Mouse (Mus musculus) hindbrain, embryonic 13.5 days (tissue): ENCODE results near the gene Zcchc8. TPM values are rescaled to one million over a fixed set of nuclear protein-coding genes. Genes with fewer than 3 reads are reported as not detected.

Experiments used
- ATAC-seq: fragments of 200-750 bp; cut with Nextera tagmentation; 2 replicates; pipeline ENCODE4 v1.8.0; 2017; ENCODE audit warnings: moderate TSS enrichment; ENCODE audit not compliant: low FRiP score
- H3K27ac ChIP-seq: fragments of 300-500 bp; sonication (generic); 2 replicates; pipeline ENCODE4 v1.5.1; 2015; ENCODE audit warnings: inconsistent platforms, mild to moderate bottlenecking, moderate library complexity
- H3K27me3 ChIP-seq: fragments of 300-500 bp; sonication (generic); 2 replicates; pipeline ENCODE4 v1.6.1; 2015; ENCODE audit warnings: mild to moderate bottlenecking, inconsistent platforms
- H3K36me3 ChIP-seq: fragments of 300-500 bp; sonication (generic); 2 replicates; pipeline ENCODE4 v1.6.1; 2015; ENCODE audit warnings: mild to moderate bottlenecking, inconsistent platforms
- H3K4me1 ChIP-seq: fragments of 300-500 bp; sonication (generic); replicated peaks from 2 replicates; pipeline ENCODE4 v1.6.1; 2015; ENCODE audit warnings: inconsistent platforms
- H3K4me2 ChIP-seq: fragments of 300-500 bp; sonication (generic); 2 replicates; pipeline ENCODE4 v1.6.1; 2015; ENCODE audit warnings: inconsistent platforms, mild to moderate bottlenecking, moderate library complexity
- H3K4me3 ChIP-seq: fragments of 300-500 bp; sonication (generic); 2 replicates; pipeline ENCODE4 v1.5.1; 2015; ENCODE audit warnings: mild to moderate bottlenecking, inconsistent platforms
- H3K9ac ChIP-seq: fragments of 300-500 bp; sonication (generic); 2 replicates; pipeline ENCODE4 v1.6.1; 2015; ENCODE audit warnings: mild to moderate bottlenecking, inconsistent platforms
- H3K9me3 ChIP-seq: fragments of 300-500 bp; sonication (generic); 2 replicates; pipeline ENCODE4 v1.6.1; 2016; ENCODE audit warnings: inconsistent platforms
- WGBS: fragments of 180-500 bp; shearing (Covaris S2); methylation state at CpG from one replicate; pipeline ENCODE4 v1.1.7; 2015; 5-methylcytosine and 5-hydroxymethylcytosine counted together
- polyA plus RNA-seq: library from polyadenylated mRNA; unstranded; fragments of >200 nt; fragmentation: Nextera tagmentation; extraction: Ambion mirVana; gene quantifications from 2 replicates; pipeline ENCODE4 v1.2.1, GENCODE M21; 2015

The Zcchc8 gene
- polyA plus RNA-seq, 1 experiment from 2014 or later, result 70.7 TPM

DNA sequence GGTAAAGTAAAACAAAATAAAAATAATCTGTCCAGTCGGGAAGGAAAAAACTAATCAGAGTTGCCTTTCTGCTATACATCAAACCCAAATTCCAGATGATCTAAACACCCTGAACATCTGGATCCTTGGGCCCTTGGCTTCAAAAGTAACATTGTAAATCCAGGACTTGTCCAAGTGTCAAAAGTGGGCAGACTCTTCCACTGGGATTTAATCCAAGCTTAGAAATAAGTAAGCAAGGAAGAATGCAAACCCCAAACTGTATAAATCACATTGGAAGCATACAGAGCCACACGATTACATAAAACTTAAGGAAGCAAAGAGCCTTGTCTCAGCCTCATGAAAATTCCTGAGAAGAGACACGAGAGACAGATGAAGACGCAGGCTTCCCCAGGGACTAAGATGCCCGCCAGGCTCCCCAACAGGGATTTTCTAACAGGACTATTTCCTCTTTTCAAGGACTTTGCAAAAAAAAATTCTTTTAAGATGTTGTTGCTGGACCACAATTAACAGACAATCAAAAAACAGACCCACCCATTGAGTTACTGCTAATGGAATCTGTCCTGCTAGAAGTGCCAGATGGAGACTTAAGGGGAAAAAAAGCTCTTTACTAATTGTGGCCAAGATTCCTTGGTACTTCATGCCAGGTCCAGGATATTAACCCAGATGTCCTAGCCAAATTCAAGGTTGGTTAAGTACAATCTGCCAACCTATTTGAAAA lies 41.2 kb downstream of the Zcchc8 start:
- Histone ChIP-seq H3K9me3 (no peaks in the 10 kb centered on the region), H3K4me2 (no peak overlapping the region), H3K27me3 (no peaks in the 10 kb centered on the region), H3K9ac (no peak overlapping the region), H3K27ac (peak overlapping the region; percentile 23; the same call in 1 of the 2 replicates), H3K4me1 (peaks cover 38% of the 10 kb centered on the region), H3K36me3 (0 out of 2 replicates have a peak, but pooled peaks cover 3% of the 10 kb centered on the region), H3K4me3 (no peak overlapping the region)
- WGBS, result 50% methylated on average over 5 of the region's 5 CpGs
- ATAC-seq, result no peak

DNA sequence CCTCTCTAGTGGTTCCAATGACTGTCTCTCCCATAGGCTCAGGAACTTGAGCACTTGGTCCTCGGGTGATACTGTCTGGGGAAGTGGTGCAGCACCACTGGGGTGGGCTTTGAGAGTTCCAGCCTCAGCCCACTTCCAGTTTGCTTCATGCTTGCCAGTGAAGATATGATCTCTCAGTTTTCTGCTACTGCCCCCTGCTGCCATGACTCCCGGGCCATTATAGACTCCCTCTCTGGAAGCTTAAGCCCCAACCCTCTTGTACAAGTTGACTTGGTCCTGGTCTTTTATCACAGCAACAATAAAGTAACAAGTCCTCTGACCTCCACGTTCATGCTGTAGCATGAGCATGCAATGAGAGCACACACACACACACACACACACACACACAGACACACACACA lies 41.8 kb downstream of the Zcchc8 start:
- Histone ChIP-seq H3K36me3 (0 out of 2 replicates have a peak, but pooled peaks cover 3% of the 10 kb centered on the region), H3K9ac (no peak overlapping the region), H3K27ac (no peak overlapping the region), H3K4me3 (no peak overlapping the region), H3K27me3 (no peaks in the 10 kb centered on the region), H3K4me2 (no peak overlapping the region), H3K4me1 (peaks cover 38% of the 10 kb centered on the region), H3K9me3 (no peaks in the 10 kb centered on the region)
- no peak for ATAC-seq
- WGBS, result 80% methylated on average over 3 of the region's 3 CpGs

DNA sequence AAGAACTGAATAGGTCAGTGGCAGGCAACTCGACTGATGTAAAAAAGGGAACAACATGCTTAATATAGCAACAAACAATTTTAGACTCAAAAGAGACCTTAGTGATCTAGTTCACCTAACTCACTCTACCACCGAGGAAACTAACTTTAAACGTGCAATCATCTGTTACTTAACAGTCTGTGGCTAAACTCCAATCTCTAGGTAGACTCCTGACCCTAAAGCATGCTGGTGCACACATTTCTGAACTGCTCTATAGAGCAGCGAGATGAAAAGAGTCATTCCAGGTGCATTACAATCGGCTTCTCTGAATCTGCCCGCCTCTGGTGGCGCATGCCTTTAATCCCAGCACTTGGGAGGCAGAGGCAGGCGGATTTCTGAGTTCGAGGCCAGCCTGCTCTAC lies 45.2 kb downstream of the Zcchc8 start:
- H3K27ac ChIP-seq, result no peak overlapping the region
- no peak overlapping the region for H3K4me2 ChIP-seq
- 0 out of 2 replicates have a peak, but pooled peaks cover 3% of the 10 kb centered on the region for H3K36me3 ChIP-seq
- no peak overlapping the region for H3K4me3 ChIP-seq
- no peaks in the 10 kb centered on the region for H3K9me3 ChIP-seq
- H3K9ac ChIP-seq, result no peak overlapping the region
- H3K27me3 ChIP-seq, result no peaks in the 10 kb centered on the region
- 88% methylated on average over 9 of the region's 9 CpGs for WGBS
- H3K4me1 ChIP-seq, result peaks cover 27% of the 10 kb centered on the region
- ATAC-seq, result no peak

DNA sequence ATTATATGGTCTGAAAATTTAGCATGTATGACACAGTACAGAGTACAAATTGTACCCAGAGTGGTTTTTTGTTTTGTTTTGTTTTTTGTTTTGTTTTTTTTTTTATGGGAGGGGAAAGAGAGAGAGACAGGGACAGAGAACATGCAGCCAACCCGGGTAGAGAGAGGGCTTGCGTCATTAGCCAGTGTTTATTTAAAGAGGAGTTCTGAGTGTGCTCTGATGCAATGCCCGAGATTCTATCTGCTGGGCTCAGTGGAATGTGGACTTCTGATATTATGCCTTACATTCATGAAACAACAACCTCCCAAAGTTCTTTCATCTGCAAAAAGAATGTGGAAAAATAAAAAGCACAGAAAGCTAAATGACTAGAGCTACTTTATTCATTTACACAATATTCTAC lies 45.7 kb downstream of the Zcchc8 start:
- Histone ChIP-seq H3K27me3 (no peaks in the 10 kb centered on the region), H3K4me3 (no peak overlapping the region), H3K4me2 (no peak overlapping the region), H3K4me1 (peaks cover 24% of the 10 kb centered on the region), H3K9me3 (no peaks in the 10 kb centered on the region), H3K27ac (no peak overlapping the region), H3K36me3 (0 out of 2 replicates have a peak, but pooled peaks cover 3% of the 10 kb centered on the region), H3K9ac (no peak overlapping the region)
- 40% methylated on average over 3 of the region's 3 CpGs for WGBS
- no peak for ATAC-seq

DNA sequence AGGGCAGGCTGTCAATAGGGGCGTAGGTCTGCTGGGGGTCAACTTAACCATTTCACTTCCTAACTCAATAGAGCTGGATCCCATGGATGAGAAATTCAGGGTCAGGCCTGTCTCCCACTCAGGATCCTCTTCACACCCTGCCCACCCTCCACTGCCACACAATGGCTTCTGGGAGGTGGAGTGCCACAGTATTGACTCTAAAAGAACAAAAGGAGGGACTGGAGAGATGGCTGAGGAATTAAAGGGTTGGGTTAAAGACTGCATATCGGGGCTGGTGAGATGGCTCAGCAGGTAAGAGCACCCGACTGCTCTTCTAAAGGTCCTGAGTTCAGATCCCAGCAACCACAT lies 49.5 kb downstream of the Zcchc8 start:
- 60% methylated on average over 3 of the region's 3 CpGs for WGBS
- H3K4me1 ChIP-seq, result peaks cover 22% of the 10 kb centered on the region
- H3K9ac ChIP-seq, result no peak overlapping the region
- ATAC-seq, result no peak
- no peak overlapping the region for H3K4me3 ChIP-seq
- H3K4me2 ChIP-seq, result no peak overlapping the region
- no peaks in the 10 kb centered on the region for H3K27me3 ChIP-seq
- no peaks in the 10 kb centered on the region for H3K9me3 ChIP-seq
- H3K36me3 ChIP-seq, result no peaks in the 10 kb centered on the region
- H3K27ac ChIP-seq, result no peak overlapping the region; the same call in 1 of the 2 replicates

DNA sequence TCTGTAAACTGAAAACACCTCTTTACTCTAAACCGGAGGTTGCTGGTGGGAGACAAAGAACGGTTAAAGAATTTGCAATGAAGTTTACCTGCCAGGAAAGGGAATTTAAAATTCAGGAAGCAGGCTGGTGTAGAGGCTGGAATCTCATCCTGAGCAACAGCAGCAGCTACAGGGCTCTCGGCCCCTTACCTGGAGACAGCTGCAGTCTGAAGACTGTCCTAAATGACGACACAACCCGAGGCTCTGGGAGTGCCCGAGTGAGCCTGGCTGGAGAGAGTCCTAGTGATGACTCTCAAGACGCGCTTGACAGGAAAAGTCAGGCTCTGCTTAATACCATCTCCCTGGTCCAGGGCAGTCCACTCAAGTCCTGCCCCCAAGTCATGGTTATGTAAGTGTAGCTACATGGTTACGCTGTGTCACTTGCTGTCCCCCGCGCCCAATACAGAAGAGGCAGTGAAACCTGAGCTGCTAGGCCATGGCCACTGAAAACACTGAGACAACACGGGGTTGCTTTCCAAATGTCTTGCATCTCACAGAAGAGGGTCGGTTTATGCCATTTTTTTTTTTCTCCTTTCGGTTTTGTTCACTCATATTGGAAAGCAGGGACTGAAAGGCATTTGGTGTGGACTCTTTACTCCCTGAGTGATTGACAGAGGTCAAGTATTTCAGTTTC lies 50.0 kb downstream of the Zcchc8 start:
- H3K27ac ChIP-seq, result peak overlapping the region; percentile 40
- no peaks in the 10 kb centered on the region for H3K27me3 ChIP-seq
- H3K36me3 ChIP-seq, result no peaks in the 10 kb centered on the region
- no peaks in the 10 kb centered on the region for H3K9me3 ChIP-seq
- 46% methylated on average over 14 of the region's 14 CpGs for WGBS
- no peak overlapping the region for H3K4me3 ChIP-seq
- ATAC-seq, result no peak
- H3K4me1 ChIP-seq, result peaks cover 22% of the 10 kb centered on the region
- no peak overlapping the region for H3K4me2 ChIP-seq
- H3K9ac ChIP-seq, result no peak overlapping the region

DNA sequence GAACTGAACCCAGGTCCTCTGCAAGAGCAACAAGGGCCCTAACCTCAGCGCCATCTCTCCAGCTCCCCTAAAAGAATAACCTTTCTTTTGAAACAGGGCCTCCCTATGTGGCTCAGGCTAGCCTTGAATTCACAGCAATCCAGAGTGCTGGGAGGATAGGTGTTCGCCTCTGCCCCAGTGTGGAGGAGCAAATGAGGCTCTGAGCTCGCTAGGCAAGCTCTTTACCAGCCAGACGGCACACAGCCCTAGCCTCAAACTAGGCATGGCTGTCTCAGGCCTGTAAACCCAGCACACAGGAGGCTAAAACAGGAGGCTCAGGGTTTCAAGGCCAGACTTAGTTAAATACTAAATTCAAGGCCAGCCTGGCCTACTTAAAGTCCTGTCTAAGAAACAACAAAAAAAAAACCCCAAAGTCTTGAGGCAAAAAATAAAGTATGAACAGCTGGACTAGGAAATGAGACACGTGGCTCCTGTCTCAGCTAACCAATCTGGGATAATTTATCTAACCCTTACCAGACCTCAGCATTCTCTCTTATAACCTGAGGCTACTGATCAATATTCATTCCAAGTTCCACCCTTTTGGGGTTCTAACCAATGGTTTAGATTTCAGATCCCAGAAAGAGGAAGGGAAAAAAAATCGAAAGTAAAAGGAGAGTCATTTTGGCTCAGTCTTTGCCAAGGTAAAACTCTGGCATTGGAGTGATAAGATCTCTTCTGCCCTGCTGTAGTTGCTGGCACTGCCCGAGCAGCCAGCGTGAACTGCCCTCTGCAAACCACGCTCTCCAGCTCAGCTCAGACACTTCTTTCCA lies 50.7 kb downstream of the Zcchc8 start:
- no peak overlapping the region for H3K4me2 ChIP-seq
- H3K9ac ChIP-seq, result no peak overlapping the region
- H3K4me1 ChIP-seq, result peaks cover 22% of the 10 kb centered on the region
- no peak for ATAC-seq
- no peaks in the 10 kb centered on the region for H3K9me3 ChIP-seq
- H3K36me3 ChIP-seq, result no peaks in the 10 kb centered on the region
- peak overlapping the region; percentile 40; the same call in 1 of the 2 replicates for H3K27ac ChIP-seq
- no peaks in the 10 kb centered on the region for H3K27me3 ChIP-seq
- 75% methylated on average over 9 of the region's 9 CpGs for whole genome bisulfite sequencing
- H3K4me3 ChIP-seq, result no peak overlapping the region

DNA sequence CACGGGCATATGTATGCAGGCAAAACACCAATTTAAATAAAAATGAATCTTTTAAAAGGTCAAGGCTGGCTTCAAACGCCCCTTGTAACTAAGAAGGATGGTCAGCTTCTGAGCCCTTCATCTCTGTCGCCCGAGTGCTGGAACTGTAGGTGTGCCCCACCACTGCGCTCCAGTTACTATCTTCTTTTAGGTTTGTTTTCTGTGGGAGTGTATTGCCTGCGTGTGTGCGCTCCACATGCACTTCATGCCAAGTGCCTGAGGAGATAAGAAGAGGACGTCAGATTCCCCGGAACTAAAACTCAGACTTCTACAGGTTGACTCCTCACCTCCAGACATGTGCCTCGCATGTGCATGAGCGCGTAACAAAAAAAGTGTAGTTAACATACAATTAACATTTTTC lies 53.0 kb downstream of the Zcchc8 start:
- H3K27ac ChIP-seq, result no peak overlapping the region
- no peak overlapping the region for H3K4me3 ChIP-seq
- WGBS, result 92% methylated on average over 12 of the region's 12 CpGs
- H3K4me2 ChIP-seq, result no peak overlapping the region
- no peak for ATAC-seq
- H3K9ac ChIP-seq, result no peak overlapping the region
- peaks cover 19% of the 10 kb centered on the region for H3K4me1 ChIP-seq
- no peaks in the 10 kb centered on the region for H3K9me3 ChIP-seq
- H3K36me3 ChIP-seq, result no peaks in the 10 kb centered on the region
- no peaks in the 10 kb centered on the region for H3K27me3 ChIP-seq

DNA sequence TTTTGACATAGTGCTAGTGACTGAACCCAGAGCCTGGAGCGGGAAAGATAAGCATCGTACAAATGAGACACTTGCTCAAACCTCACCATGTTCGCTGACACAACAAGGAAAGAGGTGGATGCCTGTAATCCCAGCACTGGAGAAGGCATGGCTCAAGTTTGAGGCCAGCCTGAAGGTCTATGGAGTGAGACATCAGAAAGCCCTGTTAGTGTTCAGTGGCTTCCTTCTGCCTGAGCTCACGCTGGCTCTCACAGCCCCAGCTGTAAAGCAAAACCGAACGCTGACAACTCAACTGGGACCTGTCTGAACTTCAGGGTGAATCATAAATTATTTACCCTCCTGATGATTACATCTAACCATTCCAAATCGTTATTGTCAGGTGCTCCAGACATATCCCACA lies 54.9 kb downstream of the Zcchc8 start:
- WGBS, result 87% methylated on average over 7 of the region's 7 CpGs
- Histone ChIP-seq H3K9ac (0 out of 2 replicates have a peak overlapping the region, but pooled peaks have one; percentile 13), H3K4me1 (peaks cover 11% of the 10 kb centered on the region), H3K4me2 (no peak overlapping the region), H3K9me3 (no peaks in the 10 kb centered on the region), H3K36me3 (no peaks in the 10 kb centered on the region), H3K4me3 (no peak overlapping the region), H3K27me3 (no peaks in the 10 kb centered on the region), H3K27ac (no peak overlapping the region)
- no peak for ATAC-seq

DNA sequence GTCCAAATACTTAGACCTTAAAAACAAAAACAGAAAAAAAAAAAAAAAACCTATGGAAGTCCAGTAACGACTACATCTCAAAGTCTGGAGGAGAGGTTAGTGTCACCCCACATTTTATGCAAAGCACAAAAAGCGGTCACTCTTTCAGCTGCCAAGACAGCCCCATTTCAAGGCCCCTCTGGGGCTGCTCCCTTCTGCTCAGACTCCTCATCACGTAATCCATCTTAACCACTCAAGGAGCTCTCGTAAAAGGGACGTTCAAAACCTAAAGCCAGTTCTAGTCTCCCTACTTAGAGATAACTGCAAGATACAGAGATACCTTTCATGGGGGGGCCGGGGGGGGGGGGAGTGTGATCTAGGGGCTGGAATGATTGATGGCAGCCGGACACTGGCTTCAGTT lies 56.6 kb downstream of the Zcchc8 start:
- peaks cover 7% of the 10 kb centered on the region; the same call in 1 of the 2 replicates for H3K4me1 ChIP-seq
- no peaks in the 10 kb centered on the region for H3K36me3 ChIP-seq
- no peak overlapping the region for H3K4me3 ChIP-seq
- 84% methylated on average over 7 of the region's 7 CpGs for WGBS
- no peak overlapping the region for H3K4me2 ChIP-seq
- no peak for ATAC-seq
- no peak overlapping the region for H3K9ac ChIP-seq
- no peak overlapping the region for H3K27ac ChIP-seq
- H3K27me3 ChIP-seq, result no peaks in the 10 kb centered on the region
- no peaks in the 10 kb centered on the region for H3K9me3 ChIP-seq

DNA sequence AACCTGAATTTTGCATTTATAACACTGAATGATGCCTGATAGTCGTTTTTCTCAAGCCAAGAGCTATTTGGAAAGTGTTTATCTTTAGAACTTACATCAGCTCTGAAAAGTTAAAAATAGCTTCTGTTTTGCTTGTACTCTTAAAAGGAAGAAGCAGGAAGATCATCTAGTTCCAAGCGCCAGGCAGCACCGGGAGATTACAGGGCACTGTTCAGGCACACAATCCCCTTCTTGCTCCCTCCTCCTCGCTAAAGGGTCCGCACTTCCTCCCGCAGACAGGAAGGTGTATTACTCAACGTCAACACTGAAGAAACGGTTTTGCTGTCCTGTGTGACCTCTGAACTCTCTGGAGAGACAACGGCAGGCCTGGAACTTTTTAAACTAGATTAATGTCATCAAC lies 58.8 kb downstream of the Zcchc8 start:
- Histone ChIP-seq H3K27ac (no peak overlapping the region), H3K9me3 (no peaks in the 10 kb centered on the region), H3K4me3 (no peak overlapping the region), H3K4me2 (no peak overlapping the region), H3K36me3 (no peaks in the 10 kb centered on the region), H3K4me1 (peaks cover 2% of the 10 kb centered on the region; the same call in 1 of the 2 replicates), H3K9ac (no peak overlapping the region), H3K27me3 (no peaks in the 10 kb centered on the region)
- ATAC-seq, result no peak
- WGBS, result 68% methylated on average over 9 of the region's 9 CpGs

DNA sequence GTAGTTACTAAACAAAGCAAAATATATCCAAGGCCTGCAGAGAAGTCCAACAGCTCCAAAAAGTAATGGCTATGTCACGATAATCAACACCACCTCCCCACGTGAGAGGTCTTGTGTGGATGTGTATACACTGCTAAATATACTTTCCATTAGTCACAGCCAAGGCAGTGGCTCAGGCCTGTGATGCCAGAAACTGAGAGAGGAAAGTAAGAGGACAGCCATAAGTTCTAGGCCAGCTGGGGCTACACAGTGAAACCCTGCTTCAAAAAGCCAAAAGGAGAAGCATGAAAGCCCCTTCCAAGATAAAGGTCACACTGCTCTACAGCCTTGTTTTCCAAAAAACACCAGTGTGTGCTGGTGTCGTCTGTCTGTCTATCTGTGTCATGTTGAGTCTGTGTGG lies 59.3 kb downstream of the Zcchc8 start:
- WGBS, result 87% methylated on average over 3 of the region's 3 CpGs
- H3K27me3 ChIP-seq, result no peaks in the 10 kb centered on the region
- no peaks in the 10 kb centered on the region for H3K9me3 ChIP-seq
- H3K27ac ChIP-seq, result no peak overlapping the region
- 0 out of 2 replicates have a peak, but pooled peaks cover 2% of the 10 kb centered on the region for H3K4me1 ChIP-seq
- H3K4me3 ChIP-seq, result no peak overlapping the region
- no peak overlapping the region for H3K9ac ChIP-seq
- ATAC-seq, result no peak
- no peak overlapping the region for H3K4me2 ChIP-seq
- H3K36me3 ChIP-seq, result no peaks in the 10 kb centered on the region
